Mouse (Mus musculus): Measurements from ENCODE around the gene Anapc7.

- no peak for TF ChIP-seq MAFK (IDR thresholded peaks at IDR 0.05; ENCODE audit: insufficient read depth, low read depth, low read length)
- no peak for TF ChIP-seq CHD2 (IDR thresholded peaks at IDR 0.05; ENCODE audit: low read depth, low read length)
- no peak for TF ChIP-seq ZNF384 (IDR thresholded peaks at IDR 0.05; ENCODE audit: low read depth, low read length)
- no peak for TF ChIP-seq ZC3H11A (IDR thresholded peaks at IDR 0.05; ENCODE audit: borderline replicate concordance, low read depth, low read length)
Observed at GRCm38 (mm10) chr5:122403362-122403761, 18.1 kb upstream of the Anapc7 start.
